Mouse (Mus musculus): ENCODE measurements around the gene Fam19a4. TPM values are rescaled to one million over a fixed set of nuclear protein-coding genes. Genes with fewer than 3 reads are reported as not detected.
A peak's percentile ranks its signal among the peaks of the same experiment; 100 is the strongest.

The Fam19a4 gene
- polyA plus RNA-seq, 1 experiment from 2014 or later, result 3.4 TPM

DNA sequence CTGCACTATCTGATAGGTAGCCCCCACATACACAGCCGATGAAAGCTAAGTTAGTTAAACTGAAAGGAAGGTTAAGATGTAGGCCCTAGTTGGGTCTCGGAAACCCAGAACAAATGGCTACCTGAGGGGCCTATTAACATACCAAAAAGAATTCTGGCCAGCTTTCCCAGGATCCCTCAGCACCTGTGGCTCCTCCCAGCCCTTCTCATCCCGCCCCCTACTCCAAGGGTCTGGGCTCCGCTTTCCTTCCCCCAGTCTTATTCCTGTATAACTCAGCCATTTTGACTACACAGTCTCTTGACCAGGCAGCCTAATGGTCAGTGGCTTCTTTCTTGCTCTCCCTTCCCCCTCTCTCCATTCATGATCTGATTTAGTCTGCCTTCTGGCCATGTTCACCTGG is 13.7 kb downstream of the Fam19a4 start:
- ATAC-seq (ENCODE audit: low FRiP score), result no peak
- WGBS, result 69% methylated on average over 4 of the region's 4 CpGs

DNA sequence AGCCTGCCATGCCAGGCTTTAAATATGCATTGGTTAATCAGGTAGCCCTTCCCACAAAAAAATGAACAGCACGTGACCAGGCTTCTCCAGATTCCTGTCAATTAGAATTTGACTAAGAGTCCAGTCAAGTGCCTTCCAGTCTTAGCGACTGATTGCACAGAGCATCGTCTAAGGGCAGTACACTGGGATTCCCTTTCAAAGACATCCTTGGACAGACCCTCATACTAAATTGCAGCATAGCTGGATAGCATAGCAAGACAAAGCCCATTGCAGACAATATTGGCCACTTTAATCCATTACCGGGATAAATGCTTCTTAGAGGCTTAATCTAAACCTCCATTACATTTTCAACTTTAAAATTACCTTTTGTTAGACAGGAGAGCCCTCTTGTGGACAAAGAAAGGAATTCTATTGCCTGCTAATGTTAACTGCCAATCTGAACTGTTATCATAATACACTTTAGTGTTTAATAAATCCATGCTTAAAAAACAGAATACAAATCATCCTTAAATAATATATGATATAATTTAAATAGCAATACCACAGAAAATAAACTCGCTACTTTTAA is 33.0 kb downstream of the Fam19a4 start:
- Histone ChIP-seq H3K27me3 (0 out of 2 replicates have a peak, but pooled peaks cover 3% of the 10 kb centered on the region), H3K9ac (no peak overlapping the region), H3K27ac (no peak overlapping the region), H3K4me1 (no peaks in the 10 kb centered on the region), H3K4me2 (replicated peaks) (no peak overlapping the region), H3K4me3 (no peak overlapping the region), H3K9me3 (replicated peaks) (no peaks in the 10 kb centered on the region), H3K36me3 (no peaks in the 10 kb centered on the region)
- 50% methylated on average over 5 of the region's 5 CpGs for WGBS
- ATAC-seq (ENCODE audit: low FRiP score), result no peak

More for the DNA sequence above, 13.7 kb downstream of the Fam19a4 start:
- H3K4me2 ChIP-seq (replicated peaks), result no peak overlapping the region
- H3K4me1 ChIP-seq, result no peaks in the 10 kb centered on the region
- no peak overlapping the region for H3K4me3 ChIP-seq
- no peaks in the 10 kb centered on the region for H3K36me3 ChIP-seq
- H3K27ac ChIP-seq, result no peak overlapping the region
- no peaks in the 10 kb centered on the region for H3K27me3 ChIP-seq
- H3K9me3 ChIP-seq (replicated peaks), result no peaks in the 10 kb centered on the region
- no peak overlapping the region for H3K9ac ChIP-seq

DNA sequence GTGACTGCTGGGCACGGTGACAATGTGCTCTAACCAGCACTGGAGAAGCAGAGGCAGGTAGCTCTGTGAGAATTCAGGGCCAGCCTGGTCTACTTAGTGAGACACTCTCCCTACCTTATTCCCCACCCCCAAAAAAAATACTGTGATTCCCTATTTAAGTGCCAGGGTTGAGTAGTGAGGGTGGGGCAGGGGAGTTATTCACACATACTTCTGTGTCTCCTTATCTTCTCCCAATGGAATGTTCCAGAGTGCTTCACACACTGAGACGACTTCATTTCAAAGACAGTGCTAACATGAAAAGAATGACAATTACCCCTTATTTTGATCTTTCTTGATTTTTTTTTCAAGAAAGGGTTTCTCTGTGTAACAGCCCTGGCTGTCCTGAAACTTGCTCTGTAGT is 40.9 kb downstream of the Fam19a4 start:
- Histone ChIP-seq H3K36me3 (no peaks in the 10 kb centered on the region), H3K27me3 (no peaks in the 10 kb centered on the region), H3K4me1 (no peaks in the 10 kb centered on the region), H3K9ac (no peak overlapping the region), H3K4me3 (no peak overlapping the region), H3K4me2 (replicated peaks) (no peak overlapping the region), H3K27ac (no peak overlapping the region), H3K9me3 (replicated peaks) (no peaks in the 10 kb centered on the region)
- WGBS, result 81% methylated on average over 2 of the region's 2 CpGs
- ATAC-seq (ENCODE audit: low FRiP score), result no peak

DNA sequence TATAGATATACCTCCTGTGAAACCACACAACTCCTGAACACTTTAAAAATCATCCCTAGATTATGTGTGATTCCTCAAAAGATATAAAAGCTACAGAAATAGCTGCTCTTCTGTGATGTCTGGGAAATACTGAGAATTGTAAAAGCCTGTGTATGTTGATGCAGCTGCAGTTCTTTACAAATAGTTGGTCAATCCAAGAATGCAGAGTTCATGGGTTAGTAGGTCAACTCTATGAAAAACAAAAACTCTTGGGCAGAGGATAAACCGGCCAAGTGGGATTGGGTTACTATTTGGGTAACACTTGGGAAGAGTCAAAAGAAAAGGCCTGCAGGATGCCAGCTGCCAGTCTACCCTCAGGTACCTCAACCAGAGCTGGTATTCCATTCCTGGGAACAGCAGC is 43.5 kb downstream of the Fam19a4 start:
- WGBS, result 59% methylated on average over 1 of the region's 1 CpGs
- Histone ChIP-seq H3K9ac (no peak overlapping the region), H3K4me3 (no peak overlapping the region), H3K27me3 (no peaks in the 10 kb centered on the region), H3K9me3 (replicated peaks) (no peaks in the 10 kb centered on the region), H3K4me1 (peaks cover 2% of the 10 kb centered on the region; the same call in 1 of the 2 replicates), H3K4me2 (replicated peaks) (no peak overlapping the region), H3K27ac (no peak overlapping the region), H3K36me3 (no peaks in the 10 kb centered on the region)
- no peak for ATAC-seq (ENCODE audit: low FRiP score)

DNA sequence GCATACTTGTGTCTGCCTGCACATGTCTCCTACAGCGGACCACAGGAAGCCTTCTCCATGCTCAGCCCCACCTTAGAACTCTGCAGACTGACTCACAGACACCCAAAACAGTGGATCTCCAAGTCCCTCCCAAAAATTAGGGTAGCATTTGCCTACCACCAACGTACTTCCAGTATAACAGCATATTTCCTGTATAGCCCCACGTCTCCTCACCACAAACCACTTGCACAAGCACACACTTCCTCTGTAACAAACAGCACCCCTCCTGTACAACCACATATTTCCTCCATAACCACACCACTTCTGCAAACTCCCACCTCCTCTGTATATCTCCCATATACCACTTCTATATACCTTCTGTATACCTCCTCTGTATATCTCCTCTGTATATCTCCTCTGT is 44.2 kb downstream of the Fam19a4 start:
- no peaks in the 10 kb centered on the region for H3K36me3 ChIP-seq

DNA sequence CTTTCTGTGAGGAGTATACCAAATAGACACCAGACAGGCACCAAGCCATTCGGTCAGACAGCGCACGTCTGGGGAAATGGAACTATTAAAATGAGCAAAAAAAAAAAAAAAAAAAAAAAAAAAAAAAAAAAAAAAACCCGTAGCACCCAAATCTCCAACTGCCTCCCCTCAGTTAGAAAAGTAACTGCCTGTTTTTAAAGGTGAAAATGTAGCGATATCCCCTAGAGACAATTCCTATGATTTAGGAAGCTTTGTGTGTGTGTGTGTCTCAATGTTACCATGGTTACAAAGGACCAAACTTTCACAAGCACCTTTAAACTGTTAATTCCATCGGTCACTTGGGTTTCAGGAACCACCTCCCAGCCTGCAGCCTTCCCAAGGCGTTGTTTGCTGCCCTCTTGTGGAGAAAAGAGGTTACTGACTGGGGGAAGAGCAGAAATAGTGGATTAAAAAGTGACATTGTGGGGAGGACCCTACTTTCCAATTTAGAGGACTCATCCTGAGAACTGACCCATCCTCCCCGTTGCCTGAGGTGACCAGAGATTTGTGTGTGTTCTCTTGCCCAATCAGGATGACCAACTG is 53.6 kb downstream of the Fam19a4 start:
- WGBS, result 44% methylated on average over 8 of the region's 8 CpGs
- Histone ChIP-seq H3K9ac (no peak overlapping the region), H3K4me1 (no peaks in the 10 kb centered on the region), H3K4me3 (no peak overlapping the region), H3K9me3 (replicated peaks) (no peaks in the 10 kb centered on the region), H3K4me2 (replicated peaks) (no peak overlapping the region), H3K36me3 (no peaks in the 10 kb centered on the region), H3K27ac (no peak overlapping the region), H3K27me3 (no peaks in the 10 kb centered on the region)
- no peak for ATAC-seq (ENCODE audit: low FRiP score)

More for the DNA sequence above, 44.2 kb downstream of the Fam19a4 start:
- Histone ChIP-seq H3K9me3 (replicated peaks) (no peaks in the 10 kb centered on the region), H3K4me2 (replicated peaks) (no peak overlapping the region), H3K27me3 (no peaks in the 10 kb centered on the region), H3K27ac (no peak overlapping the region), H3K9ac (no peak overlapping the region), H3K4me3 (no peak overlapping the region), H3K4me1 (peaks cover 2% of the 10 kb centered on the region; the same call in 1 of the 2 replicates)
- 92% methylated on average over 3 of the region's 3 CpGs for WGBS
- ATAC-seq (ENCODE audit: low FRiP score), result no peak

DNA sequence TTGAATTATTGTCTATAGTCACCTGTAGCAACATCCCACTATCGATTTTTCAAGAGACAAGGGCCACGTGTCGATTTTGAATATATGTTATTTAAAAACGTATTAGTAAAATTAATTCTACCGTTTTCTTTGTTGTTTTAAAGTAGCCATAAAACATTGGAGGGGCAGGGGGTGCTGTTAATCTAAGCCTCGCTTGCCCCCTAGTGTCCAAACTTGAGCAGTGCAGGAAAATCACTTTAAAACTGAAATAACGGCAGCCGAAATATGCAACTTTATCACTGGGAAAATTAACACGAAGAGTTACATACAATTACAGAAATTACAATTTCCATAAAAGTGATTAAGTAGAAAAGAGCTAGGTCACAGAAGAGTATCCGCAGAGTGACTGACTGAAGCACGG is 55.2 kb downstream of the Fam19a4 start:
- Histone ChIP-seq H3K4me2 (replicated peaks) (no peak overlapping the region), H3K27ac (no peak overlapping the region), H3K9me3 (replicated peaks) (no peaks in the 10 kb centered on the region), H3K9ac (no peak overlapping the region), H3K4me1 (no peaks in the 10 kb centered on the region), H3K27me3 (no peaks in the 10 kb centered on the region), H3K36me3 (no peaks in the 10 kb centered on the region), H3K4me3 (no peak overlapping the region)
- 23% methylated on average over 11 of the region's 11 CpGs for WGBS
- ATAC-seq (ENCODE audit: low FRiP score), result no peak

DNA sequence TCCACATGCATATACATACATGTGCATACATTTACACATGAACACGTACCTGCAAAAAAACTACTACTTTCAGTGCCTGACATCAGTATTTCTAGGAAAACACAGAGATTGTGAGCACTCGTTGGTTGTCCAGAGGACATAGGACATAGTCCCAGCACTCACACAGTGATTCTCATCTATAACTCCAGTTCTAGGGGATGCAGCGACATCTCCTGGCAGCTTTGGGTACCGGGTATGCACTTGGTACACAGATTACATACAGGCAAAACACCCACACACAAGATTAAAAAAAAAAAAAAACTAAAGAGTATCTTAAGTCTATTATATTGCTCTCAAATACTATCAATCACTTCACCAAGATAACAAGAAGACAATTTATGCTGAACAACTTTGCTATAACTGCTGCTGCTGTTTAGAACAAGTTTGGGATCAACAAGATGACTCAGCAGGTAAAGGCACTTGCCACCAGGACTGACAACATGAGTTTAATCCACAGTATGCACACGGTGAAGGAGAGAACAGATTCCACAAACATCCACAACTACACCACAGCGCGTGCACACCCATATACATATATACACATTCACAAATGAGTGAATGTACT is 64.6 kb downstream of the Fam19a4 start:
- ATAC-seq (ENCODE audit: low FRiP score), result no peak
- H3K9me3 ChIP-seq (replicated peaks), result no peaks in the 10 kb centered on the region
- no peak overlapping the region for H3K27ac ChIP-seq
- H3K36me3 ChIP-seq, result no peaks in the 10 kb centered on the region
- H3K4me1 ChIP-seq, result no peaks in the 10 kb centered on the region
- no peak overlapping the region for H3K4me3 ChIP-seq
- no peaks in the 10 kb centered on the region for H3K27me3 ChIP-seq
- 91% methylated on average over 7 of the region's 7 CpGs for WGBS
- H3K9ac ChIP-seq, result no peak overlapping the region
- H3K4me2 ChIP-seq (replicated peaks), result no peak overlapping the region

DNA sequence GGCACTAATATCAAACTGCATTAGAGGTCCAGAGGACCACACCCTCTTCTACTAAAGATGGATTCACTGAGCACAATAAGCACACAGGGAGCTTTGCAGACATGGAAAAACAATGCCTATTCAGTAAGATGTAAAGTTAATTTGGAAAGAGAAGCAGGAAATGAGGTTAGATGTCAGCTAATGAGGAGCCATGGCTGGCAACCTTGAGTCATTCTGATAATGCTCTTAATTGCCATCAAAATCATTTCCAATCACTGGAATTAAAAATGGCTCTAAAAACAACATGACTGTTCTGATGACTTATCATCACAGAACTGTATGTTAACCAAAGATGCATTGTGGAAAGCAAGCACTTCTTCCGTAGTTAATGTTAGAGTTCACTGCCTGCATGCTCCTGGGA is 68.5 kb downstream of the Fam19a4 start:
- ATAC-seq (ENCODE audit: low FRiP score), result no peak
- Histone ChIP-seq H3K4me1 (no peaks in the 10 kb centered on the region), H3K9me3 (replicated peaks) (no peaks in the 10 kb centered on the region), H3K27ac (no peak overlapping the region), H3K4me3 (no peak overlapping the region), H3K27me3 (no peaks in the 10 kb centered on the region), H3K4me2 (replicated peaks) (no peak overlapping the region), H3K36me3 (no peaks in the 10 kb centered on the region), H3K9ac (no peak overlapping the region)
- WGBS, result 78% methylated on average over 1 of the region's 1 CpGs

DNA sequence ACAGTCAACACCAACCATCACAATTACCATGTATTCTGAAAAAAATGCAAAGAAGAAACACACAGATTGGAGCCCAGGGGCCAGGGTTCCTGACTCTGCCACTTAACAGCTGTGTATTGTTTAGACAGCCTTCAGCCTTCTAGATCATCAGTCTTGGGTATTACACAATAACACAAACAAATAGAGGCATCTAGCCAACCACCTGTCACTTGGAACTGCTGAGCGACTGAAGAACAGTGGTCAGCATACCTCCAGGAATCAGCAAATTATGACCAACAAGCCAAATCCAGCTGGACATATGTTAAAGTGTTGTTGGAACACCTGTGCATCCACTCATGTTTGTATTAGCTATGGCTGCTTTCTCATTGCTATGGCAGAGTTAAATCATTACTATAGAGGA is 82.7 kb downstream of the Fam19a4 start:
- no peak overlapping the region for H3K9ac ChIP-seq
- no peaks in the 10 kb centered on the region for H3K27me3 ChIP-seq
- WGBS, result 78% methylated on average over 1 of the region's 1 CpGs
- H3K27ac ChIP-seq, result no peak overlapping the region
- H3K9me3 ChIP-seq (replicated peaks), result no peaks in the 10 kb centered on the region; the same call in 1 of the 2 replicates
- no peak for ATAC-seq (ENCODE audit: low FRiP score)
- no peak overlapping the region for H3K4me3 ChIP-seq
- H3K36me3 ChIP-seq, result no peaks in the 10 kb centered on the region
- no peak overlapping the region for H3K4me2 ChIP-seq (replicated peaks)
- no peaks in the 10 kb centered on the region for H3K4me1 ChIP-seq

DNA sequence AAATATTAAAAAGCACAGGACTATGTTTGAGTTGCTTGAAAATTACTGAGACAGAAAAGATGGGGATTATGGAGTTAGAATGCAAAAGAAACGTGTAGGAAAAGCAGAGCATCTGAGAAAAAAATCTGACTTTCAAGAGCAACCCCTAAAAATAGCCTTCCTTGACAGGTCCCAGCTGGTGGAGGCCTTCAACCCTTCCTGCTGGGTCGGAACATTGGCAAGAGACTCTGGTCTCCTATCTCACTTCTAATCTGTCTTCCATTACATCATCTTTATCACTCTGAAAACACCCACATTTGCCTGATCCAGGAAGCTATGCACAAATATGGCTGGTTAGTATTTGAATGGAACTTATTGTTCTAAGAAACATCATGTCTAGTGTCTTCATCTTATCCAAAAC is 115.4 kb downstream of the Fam19a4 start:
- ATAC-seq (ENCODE audit: low FRiP score), result no peak
- no peak overlapping the region for H3K4me3 ChIP-seq
- H3K27ac ChIP-seq, result no peak overlapping the region
- no peaks in the 10 kb centered on the region for H3K27me3 ChIP-seq
- H3K9ac ChIP-seq, result no peak overlapping the region
- no peaks in the 10 kb centered on the region for H3K9me3 ChIP-seq (replicated peaks)
- H3K4me2 ChIP-seq (replicated peaks), result no peak overlapping the region
- H3K36me3 ChIP-seq, result no peaks in the 10 kb centered on the region
- 65% methylated on average over 2 of the region's 2 CpGs for WGBS
- H3K4me1 ChIP-seq, result no peaks in the 10 kb centered on the region

DNA sequence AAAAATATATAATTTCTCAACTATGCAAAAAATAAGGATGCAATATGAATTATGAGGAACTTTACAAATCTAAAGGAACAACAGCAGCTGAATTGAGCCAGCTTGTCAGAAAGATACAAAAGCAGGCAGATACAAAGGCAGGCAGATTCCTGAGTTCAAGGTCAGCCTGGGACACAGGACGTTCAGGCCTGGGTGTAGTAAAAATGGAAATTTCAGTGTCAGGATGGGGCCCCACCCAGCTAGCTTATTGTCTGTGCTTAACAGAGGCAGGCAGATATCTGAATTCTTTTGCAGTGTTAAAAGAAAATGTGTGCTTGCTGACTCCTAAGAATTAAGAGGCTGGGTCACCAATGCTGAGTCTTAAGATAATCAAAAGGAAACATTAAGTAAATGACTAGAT is 124.4 kb downstream of the Fam19a4 start:
- no peak overlapping the region for H3K4me3 ChIP-seq
- ATAC-seq (ENCODE audit: low FRiP score), result no peak
- H3K27me3 ChIP-seq, result no peaks in the 10 kb centered on the region
- no peaks in the 10 kb centered on the region for H3K9me3 ChIP-seq (replicated peaks)
- H3K27ac ChIP-seq, result no peak overlapping the region
- no peaks in the 10 kb centered on the region for H3K36me3 ChIP-seq
- no peak overlapping the region for H3K4me2 ChIP-seq (replicated peaks)
- no peak overlapping the region for H3K9ac ChIP-seq
- 66% methylated on average over 1 of the region's 1 CpGs for WGBS
- H3K4me1 ChIP-seq, result no peaks in the 10 kb centered on the region

DNA sequence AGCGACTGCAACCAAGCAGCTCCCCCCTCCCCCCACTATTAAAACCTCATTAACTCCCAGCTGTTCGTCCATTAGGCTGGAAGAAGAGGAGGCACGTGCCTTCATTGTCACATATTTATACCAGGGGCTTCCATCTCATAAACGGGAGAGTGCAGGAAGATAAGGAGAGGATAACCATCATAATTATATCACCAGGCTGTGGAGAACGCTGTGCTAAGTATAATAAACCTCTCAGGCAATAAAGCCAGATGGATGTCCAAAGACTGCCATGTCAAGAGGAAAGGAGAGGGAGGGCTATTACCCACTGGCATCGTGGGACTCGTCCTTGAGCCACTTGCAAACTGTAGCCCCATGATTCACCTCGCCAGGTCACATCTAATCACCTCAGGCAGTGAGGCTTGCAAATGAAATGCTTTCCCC is 151.1 kb downstream of the Fam19a4 start:
- Histone ChIP-seq H3K4me3 (no peak overlapping the region), H3K36me3 (no peaks in the 10 kb centered on the region), H3K27ac (no peak overlapping the region), H3K4me1 (no peaks in the 10 kb centered on the region), H3K27me3 (no peaks in the 10 kb centered on the region), H3K9me3 (replicated peaks) (no peaks in the 10 kb centered on the region), H3K9ac (no peak overlapping the region), H3K4me2 (replicated peaks) (no peak overlapping the region)
- 36% methylated on average over 8 of the region's 8 CpGs for WGBS
- peak; percentile 71 for ATAC-seq (ENCODE audit: low FRiP score)
